Mouse (Mus musculus) G1E (cell line): Measurements from ENCODE around the gene Tom1l2.

Experiments
- POLR2AphosphoS5 ChIP-seq: IDR thresholded peaks from 2 replicates; pipeline ENCODE4 v1.6.1; 2012; ENCODE audit warnings: low read depth, low read length, inconsistent platforms; ENCODE audit not compliant: insufficient replicate concordance
- TAL1 ChIP-seq: conservative IDR thresholded peaks from 2 replicates; pipeline ENCODE4 v1.6.1; 2012; ENCODE audit warnings: low read depth, low read length, inconsistent platforms, mixed read lengths

DNA sequence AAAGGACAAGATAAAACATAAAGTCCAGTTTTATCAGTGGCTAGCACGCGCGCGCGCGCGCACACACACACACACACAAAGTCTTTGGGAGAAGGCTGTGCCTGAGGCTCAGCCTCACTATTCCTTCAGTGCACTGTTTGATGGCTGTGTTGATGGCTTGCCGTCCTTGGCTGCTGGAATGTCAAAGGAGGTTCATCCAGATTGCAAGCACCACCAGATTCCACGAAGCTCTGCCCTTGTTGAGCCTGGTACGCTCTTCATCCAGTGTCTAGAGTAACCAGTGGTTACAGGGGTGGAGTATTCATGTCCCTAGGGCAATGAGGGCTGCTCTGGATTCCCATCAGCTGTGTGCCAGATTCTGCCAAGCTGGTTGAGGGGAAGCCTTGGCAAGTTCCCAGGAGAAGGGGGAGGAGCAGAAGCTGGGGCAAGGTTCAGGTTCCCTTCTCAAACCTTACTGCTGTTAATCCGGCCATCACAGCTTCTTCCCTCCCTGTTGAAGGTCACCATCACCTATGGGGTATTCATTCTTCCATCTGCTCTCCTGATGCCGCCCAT is 170.5 kb downstream of the Tom1l2 start:
- TF ChIP-seq TAL1 (no peak), POLR2AphosphoS5 (no peak)
